Mouse (Mus musculus) lung, embryonic 14.5 days (tissue): Measurements from ENCODE around the gene Pde4a. TPM values are rescaled to one million over a fixed set of nuclear protein-coding genes. Genes with fewer than 3 reads are reported as not detected.

Experiments used
- ATAC-seq: fragments of 200-750 bp; cut with Nextera tagmentation; 2 replicates; pipeline ENCODE4 v1.8.0; 2017; ENCODE audit warnings: mild to moderate bottlenecking, moderate TSS enrichment, moderate library complexity; ENCODE audit not compliant: insufficient read depth
- DNase-seq: peaks from one replicate; pipeline ENCODE4 v3.0.0-alpha.2; 2015
- H3K27ac ChIP-seq: fragments of 300-500 bp; sonication (generic); 2 replicates; pipeline ENCODE4 v1.5.1; 2014; ENCODE audit warnings: low read depth, mild to moderate bottlenecking, moderate library complexity
- H3K27me3 ChIP-seq: fragments of 300-500 bp; sonication (generic); 2 replicates; pipeline ENCODE4 v1.6.1; 2014; ENCODE audit warnings: low read length, control low read depth; ENCODE audit not compliant: insufficient read depth
- H3K36me3 ChIP-seq: fragments of 300-500 bp; sonication (generic); 2 replicates; pipeline ENCODE4 v1.6.1; 2014; ENCODE audit warnings: control low read depth; ENCODE audit not compliant: insufficient read depth
- H3K4me1 ChIP-seq: fragments of 300-500 bp; sonication (generic); 2 replicates; pipeline ENCODE4 v1.6.1; 2014; ENCODE audit warnings: antibody characterized with exemption, control low read depth; ENCODE audit not compliant: insufficient read depth
- H3K4me2 ChIP-seq: fragments of 300-500 bp; sonication (generic); 2 replicates; pipeline ENCODE4 v1.6.1; 2014; ENCODE audit warnings: mild to moderate bottlenecking
- H3K4me3 ChIP-seq: fragments of 300-500 bp; sonication (generic); 2 replicates; pipeline ENCODE4 v1.5.1; 2014; ENCODE audit warnings: low read depth, low read length
- H3K9ac ChIP-seq: fragments of 300-500 bp; sonication (generic); 2 replicates; pipeline ENCODE4 v1.6.1; 2014
- H3K9me3 ChIP-seq: fragments of 300-500 bp; sonication (generic); 2 replicates; pipeline ENCODE4 v1.6.1; 2016; ENCODE audit warnings: low read depth, low read length, control low read depth
- CTCF ChIP-seq: IDR thresholded peaks from 2 replicates; pipeline ENCODE4 v1.5.1; 2016; ENCODE audit warnings: antibody characterized with exemption, low read depth
- WGBS: fragments of 180-500 bp; shearing (Covaris S2); extraction: QIAGEN DNeasy Blood & Tissue Kit; methylation state at CpG from one replicate; pipeline ENCODE4 v1.1.7; 2014; 5-methylcytosine and 5-hydroxymethylcytosine counted together
- polyA plus RNA-seq: library from polyadenylated mRNA; unstranded; fragments of >200 nt; fragmentation: Nextera tagmentation; extraction: Ambion mirVana; gene quantifications from 2 replicates; pipeline ENCODE4 v1.2.1, GENCODE M21; 2014

The Pde4a gene
- polyA plus RNA-seq, 1 experiment from 2014 or later, result 8.4 TPM

GRCm38 (mm10) chr9:21232867-21233266 is 67.4 kb downstream of the Pde4a start:
- 87% methylated on average over 5 of the region's 5 CpGs for WGBS
- Histone ChIP-seq H3K9ac (no peak overlapping the region), H3K27ac (no peak overlapping the region), H3K4me3 (no peak overlapping the region), H3K4me1 (peaks cover 10% of the 10 kb centered on the region), H3K9me3 (no peaks in the 10 kb centered on the region), H3K4me2 (no peak overlapping the region), H3K27me3 (no peaks in the 10 kb centered on the region), H3K36me3 (peaks cover 82% of the 10 kb centered on the region)
- DNase-seq (no peak), ATAC-seq (no peak)
- no peak for TF ChIP-seq CTCF

GRCm38 (mm10) chr9:21233366-21233765 is 67.9 kb downstream of the Pde4a start:
- peaks cover 10% of the 10 kb centered on the region for H3K4me1 ChIP-seq
- 91% methylated on average over 29 of the region's 29 CpGs for WGBS
- H3K4me2 ChIP-seq, result no peak overlapping the region
- no peak overlapping the region for H3K9ac ChIP-seq
- H3K36me3 ChIP-seq, result peaks cover 82% of the 10 kb centered on the region
- H3K9me3 ChIP-seq, result no peaks in the 10 kb centered on the region
- no peak overlapping the region for H3K4me3 ChIP-seq
- H3K27me3 ChIP-seq, result no peaks in the 10 kb centered on the region
- TF ChIP-seq CTCF, result no peak
- ATAC-seq, result no peak
- H3K27ac ChIP-seq, result no peak overlapping the region
- no peak for DNase-seq

- DNase-seq (no peak), ATAC-seq (no peak)
- H3K36me3 ChIP-seq, result peaks cover 79% of the 10 kb centered on the region
- no peaks in the 10 kb centered on the region for H3K9me3 ChIP-seq
- H3K27me3 ChIP-seq, result no peaks in the 10 kb centered on the region
- no peak overlapping the region for H3K4me2 ChIP-seq
- 79% methylated on average over 28 of the region's 28 CpGs for WGBS
- H3K9ac ChIP-seq, result no peak overlapping the region
- TF ChIP-seq CTCF, result no peak
- H3K4me1 ChIP-seq, result peaks cover 10% of the 10 kb centered on the region
- H3K4me3 ChIP-seq, result no peak overlapping the region
- no peak overlapping the region for H3K27ac ChIP-seq
Observed at GRCm38 (mm10) chr9:21233805-21234204, 68.3 kb downstream of the Pde4a start.

- TF ChIP-seq CTCF, result no peak
- DNase-seq, result no peak
- Histone ChIP-seq H3K4me3 (no peak overlapping the region), H3K27ac (no peak overlapping the region), H3K9me3 (no peaks in the 10 kb centered on the region), H3K9ac (no peak overlapping the region), H3K36me3 (peaks cover 64% of the 10 kb centered on the region), H3K4me2 (no peak overlapping the region), H3K4me1 (peaks cover 10% of the 10 kb centered on the region), H3K27me3 (no peaks in the 10 kb centered on the region)
- no peak for ATAC-seq
- WGBS, result 80% methylated on average over 4 of the region's 4 CpGs
Observed at GRCm38 (mm10) chr9:21235341-21235740, 69.8 kb downstream of the Pde4a start.

- DNase-seq (no peak), ATAC-seq (no peak)
- H3K27me3 ChIP-seq, result 0 out of 2 replicates have a peak, but pooled peaks cover 4% of the 10 kb centered on the region
- no peaks in the 10 kb centered on the region for H3K9me3 ChIP-seq
- H3K4me3 ChIP-seq, result peak overlapping the region; percentile 98
- H3K4me2 ChIP-seq, result peak overlapping the region; percentile 80
- H3K36me3 ChIP-seq, result peaks cover 47% of the 10 kb centered on the region
- H3K9ac ChIP-seq, result peak overlapping the region; percentile 97
- TF ChIP-seq CTCF, result no peak
- H3K27ac ChIP-seq, result no peak overlapping the region; the same call in 1 of the 2 replicates
- peaks cover 10% of the 10 kb centered on the region for H3K4me1 ChIP-seq
- WGBS, result 80% methylated on average over 25 of the region's 25 CpGs
Observed at GRCm38 (mm10) chr9:21236991-21237367, 71.5 kb downstream of the Pde4a start.

GRCm38 (mm10) chr9:21237368-21238003 is 72.0 kb downstream of the Pde4a start:
- ATAC-seq, result peak; percentile 36; the same call in 1 of the 2 replicates
- Histone ChIP-seq H3K9ac (peak overlapping the region; percentile 97), H3K4me2 (peak overlapping the region; percentile 80), H3K4me3 (peak overlapping the region; percentile 98), H3K36me3 (peaks cover 44% of the 10 kb centered on the region), H3K9me3 (no peaks in the 10 kb centered on the region), H3K4me1 (peaks cover 10% of the 10 kb centered on the region), H3K27ac (peak overlapping the region; percentile 93), H3K27me3 (peaks cover 9% of the 10 kb centered on the region; the same call in 1 of the 2 replicates)
- peak; percentile 68 for DNase-seq
- WGBS, result 13% methylated on average over 19 of the region's 19 CpGs
- TF ChIP-seq CTCF, result peak; percentile 58

- DNase-seq (peak; percentile 38), ATAC-seq (peak; percentile 5; the same call in 1 of the 2 replicates)
- WGBS, result under 1% methylated on average over 31 of the region's 31 CpGs
Observed at GRCm38 (mm10) chr9:21238004-21238732, 72.7 kb downstream of the Pde4a start.

More at GRCm38 (mm10) chr9:21238004-21238732, 72.7 kb downstream of the Pde4a start:
- H3K4me2 ChIP-seq, result peak overlapping the region; percentile 80
- H3K27ac ChIP-seq, result peak overlapping the region; percentile 93
- H3K27me3 ChIP-seq, result peaks cover 15% of the 10 kb centered on the region
- H3K36me3 ChIP-seq, result peaks cover 38% of the 10 kb centered on the region
- no peak for TF ChIP-seq CTCF
- H3K9ac ChIP-seq, result peak overlapping the region; percentile 97
- peaks cover 10% of the 10 kb centered on the region for H3K4me1 ChIP-seq
- no peaks in the 10 kb centered on the region for H3K9me3 ChIP-seq
- H3K4me3 ChIP-seq, result peak overlapping the region; percentile 98
